Mouse (Mus musculus) megakaryocyte, embryonic 14.5 days (primary cell): ENCODE data around the gene Ifih1.

Experiments
- FLI1 ChIP-seq: IDR thresholded peaks from 2 replicates; pipeline ENCODE4 v1.6.1; 2012; ENCODE audit warnings: low read length, inconsistent platforms, mixed read lengths
- GATA1 ChIP-seq: IDR thresholded peaks from 3 replicates; pipeline ENCODE4 v1.6.1; 2012; ENCODE audit warnings: mixed read lengths, low read length, inconsistent platforms, borderline replicate concordance

DNA sequence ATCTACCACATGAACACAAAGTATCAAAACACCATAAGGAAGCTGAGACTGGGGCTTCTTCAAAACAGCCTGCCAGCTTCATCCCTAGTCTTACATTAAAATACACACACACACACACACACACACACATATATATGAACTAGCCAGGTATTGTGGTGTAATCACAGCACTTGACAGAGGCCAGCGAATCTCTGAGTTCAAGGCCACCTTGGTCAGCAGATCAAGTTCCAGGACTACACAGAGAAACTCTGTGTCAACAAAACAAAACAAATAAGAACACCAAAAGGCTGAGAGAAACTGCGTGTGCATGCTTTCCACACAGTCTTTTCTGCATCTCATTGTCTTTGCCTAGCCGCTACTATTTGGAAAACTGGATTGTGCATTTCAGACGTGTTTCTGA lies 6.4 kb upstream of the Ifih1 start:
- TF ChIP-seq GATA1 (no peak), FLI1 (no peak)
